Mouse (Mus musculus) fat pad, adult 2 months (tissue): ENCODE data around the gene Wdr60.
"Not testable (repeated sequence)": the region's sequence is repeated elsewhere in the genome, so short reads cannot be mapped to it uniquely, and the experiment has no call there.

ENCODE experiments used
- DNase-seq: peaks from one replicate; pipeline ENCODE4 v3.0.0-alpha.2; 2011; ENCODE audit warnings: low read depth, low spot score; ENCODE audit errors: extremely low read depth

The Wdr60 gene

DNA sequence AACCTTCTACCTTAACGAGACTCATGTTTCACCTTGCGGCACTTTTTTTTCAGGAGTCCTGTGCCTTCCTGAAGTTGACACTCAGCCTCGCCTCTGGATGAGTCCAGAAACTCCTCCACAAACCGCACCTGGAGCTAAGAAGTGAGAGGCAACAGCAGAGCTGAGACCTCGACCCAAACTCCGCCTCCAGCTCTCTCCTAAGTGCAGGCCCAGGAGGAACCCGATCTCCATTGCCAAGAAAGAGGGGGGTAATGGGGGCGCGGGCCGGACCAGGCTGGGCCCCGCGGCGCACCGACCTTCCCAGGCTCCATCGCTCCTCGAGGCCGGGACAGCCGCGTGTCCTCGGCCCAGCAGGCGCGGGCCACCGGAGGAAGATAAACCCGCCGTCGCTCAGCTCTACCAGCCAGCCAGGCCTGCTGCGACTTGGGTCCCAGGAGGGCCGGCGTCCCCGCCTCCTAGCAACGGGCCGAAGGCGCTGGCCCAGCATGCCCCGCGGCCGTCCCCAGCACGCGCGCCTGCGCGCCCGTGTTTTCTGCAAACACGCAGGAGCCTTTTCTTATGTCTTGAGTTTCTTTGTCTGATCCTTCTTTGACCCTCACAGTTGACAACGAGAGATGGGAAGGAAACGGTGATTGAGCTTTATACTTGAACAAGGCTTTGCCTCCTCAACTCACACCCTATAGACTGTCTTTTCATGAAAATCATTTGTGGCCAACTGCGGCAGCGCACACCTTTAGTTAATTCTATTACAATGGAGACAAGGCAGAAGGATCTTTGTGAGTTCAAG lies at the start of gene Wdr60:
TSS of gene Wdr60 (minus strand) at position 468 of the 787 bp plus-strand sequence.
- no peak for DNase-seq

DNA sequence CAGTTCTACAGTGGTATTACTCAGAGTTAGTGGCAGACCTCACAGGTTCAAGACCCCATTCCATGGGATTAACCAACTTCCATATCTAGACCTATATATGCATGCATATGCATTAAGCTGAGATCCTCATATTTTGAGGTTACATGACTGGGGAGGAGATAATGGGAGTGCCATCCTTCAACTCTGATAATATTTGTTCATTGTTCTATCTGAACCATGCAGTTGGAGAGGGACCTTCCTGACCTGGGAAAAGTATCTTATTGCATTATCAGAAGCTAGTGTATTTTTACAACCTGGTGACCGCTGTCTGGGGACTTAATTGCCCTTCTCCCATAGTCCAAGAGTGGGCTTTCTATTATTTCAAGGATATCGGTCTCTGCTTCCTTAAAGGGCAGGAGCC lies 45.8 kb upstream of the Wdr60 start:
- DNase-seq, result no peak

DNA sequence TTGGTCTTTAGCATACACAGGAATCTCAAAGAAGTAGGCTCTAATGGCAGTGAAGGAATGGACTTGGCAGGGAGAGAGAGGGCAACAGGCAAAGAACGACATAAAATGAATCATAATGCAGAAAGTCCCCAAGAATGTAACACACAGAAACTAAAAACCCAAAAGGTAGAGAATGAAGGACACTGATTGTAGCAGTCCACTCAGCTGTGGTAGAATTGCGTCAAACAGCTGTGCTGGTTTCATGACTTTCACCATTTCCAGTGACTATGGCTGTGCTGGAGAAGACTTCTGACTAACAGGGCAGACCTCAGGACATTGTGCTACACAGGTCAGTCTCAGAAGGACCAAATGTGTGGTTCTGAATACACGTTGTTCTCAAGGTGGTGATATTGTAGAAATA lies 45.0 kb upstream of the Wdr60 start:
- DNase-seq, result no peak

DNA sequence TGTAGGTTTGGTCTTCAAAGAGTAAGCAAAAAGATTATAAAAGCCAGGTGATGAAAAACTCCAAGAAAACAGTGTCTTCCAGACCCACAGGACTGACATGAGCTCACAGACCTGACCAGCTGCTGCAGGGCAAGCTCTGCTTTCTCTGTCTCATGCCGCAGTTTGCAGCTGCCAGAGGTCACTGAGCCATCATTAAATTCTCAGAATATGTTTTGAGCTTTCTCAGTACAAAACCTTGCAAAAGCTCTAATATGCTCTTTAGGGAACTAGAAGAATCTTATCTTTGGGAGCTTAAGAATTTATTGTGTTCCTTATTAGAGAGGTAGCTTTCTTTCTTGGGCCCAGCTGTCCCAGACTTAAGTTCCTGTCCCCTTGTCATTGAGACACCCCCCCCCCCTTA lies 43.2 kb upstream of the Wdr60 start:
- no peak for DNase-seq

DNA sequence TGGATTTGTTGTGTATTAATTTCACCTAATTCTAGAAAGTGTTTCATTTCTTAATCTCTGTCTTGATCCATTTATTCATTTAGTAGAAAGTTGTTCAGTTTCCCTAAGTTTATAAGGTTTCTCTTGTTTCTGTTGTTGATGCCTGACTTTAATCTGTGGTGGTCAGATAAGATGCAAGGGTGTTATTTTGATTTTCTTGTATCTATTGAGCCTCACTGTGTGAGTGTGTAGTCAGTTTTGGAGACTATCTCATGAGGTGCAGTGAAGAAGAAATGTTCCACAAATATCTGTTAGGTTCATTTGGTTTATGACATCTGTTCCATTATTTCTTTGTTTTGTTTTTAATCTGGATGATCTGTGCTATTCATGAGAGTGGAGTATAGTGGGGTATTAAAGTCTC lies 39.4 kb upstream of the Wdr60 start:
- no peak for DNase-seq

DNA sequence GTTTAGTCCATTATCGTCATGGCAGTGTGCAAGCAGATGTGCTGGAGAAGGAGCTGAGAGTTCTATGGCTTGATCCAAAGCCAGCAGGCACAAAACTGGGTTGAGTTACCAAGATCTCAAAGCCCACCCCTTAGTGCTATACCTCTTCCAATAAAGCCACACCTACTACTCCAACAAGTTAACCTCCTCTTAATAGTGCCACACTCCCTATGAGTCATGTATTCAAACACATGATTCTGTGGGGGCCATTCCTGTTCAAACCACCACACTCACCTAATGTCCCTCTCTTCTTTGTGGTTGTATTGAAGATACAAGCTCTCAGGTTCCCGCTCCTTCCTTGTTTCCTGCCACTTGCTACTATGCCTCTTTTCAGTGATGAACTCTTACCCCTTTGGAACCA lies 37.1 kb upstream of the Wdr60 start:
- no peak for DNase-seq

DNA sequence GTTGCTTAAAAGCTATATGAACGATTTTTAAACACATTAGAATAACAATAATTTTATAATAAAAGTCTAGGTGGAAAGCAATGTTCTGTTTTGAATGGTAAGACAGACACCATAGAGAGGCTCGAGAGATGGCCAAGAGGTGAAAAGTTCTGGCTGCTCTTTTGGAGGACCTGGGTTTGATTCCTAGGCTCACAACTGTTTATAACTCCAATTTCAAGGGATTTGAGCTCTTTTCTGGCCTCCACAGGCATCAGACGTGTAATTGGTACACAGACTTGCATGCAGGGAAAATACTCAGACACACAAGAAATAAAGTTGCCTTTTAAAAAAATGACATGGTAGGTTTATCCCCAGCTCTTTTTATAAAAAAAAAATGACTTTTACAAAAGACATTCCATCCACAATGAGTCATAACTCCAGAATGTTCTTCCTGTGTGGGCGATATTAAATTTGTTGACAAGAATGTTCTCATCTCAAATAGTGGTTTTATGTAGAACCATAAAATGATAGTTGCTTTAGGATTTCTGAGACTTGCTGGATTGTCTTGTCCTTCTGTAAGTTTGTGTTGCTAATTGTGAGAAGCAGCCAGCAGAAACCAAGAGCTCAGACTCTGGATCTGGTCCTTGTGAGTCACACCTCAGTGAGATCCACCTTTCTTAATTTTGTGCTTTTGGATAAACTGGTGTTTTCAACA lies 30.9 kb upstream of the Wdr60 start:
- DNase-seq, result no peak

DNA sequence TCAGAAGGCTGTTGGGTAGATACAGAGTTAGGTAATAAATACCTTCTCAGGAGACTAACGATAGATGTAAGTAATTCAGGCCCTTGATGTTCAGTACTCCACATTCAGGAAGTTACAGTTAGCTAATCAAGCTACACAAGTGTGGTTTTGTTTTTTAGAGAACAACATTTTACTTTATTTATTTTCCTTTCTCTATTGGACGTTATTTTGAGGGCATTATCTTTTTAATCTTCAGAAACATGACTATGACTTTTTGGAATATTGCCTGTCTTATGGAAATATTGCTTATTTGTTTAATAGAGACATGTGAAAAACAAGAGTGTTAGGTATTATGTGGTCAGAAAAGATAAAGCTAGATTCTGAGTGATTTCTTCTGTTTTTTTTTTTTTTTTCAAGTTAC lies 30.4 kb upstream of the Wdr60 start:
- DNase-seq, result no peak

DNA sequence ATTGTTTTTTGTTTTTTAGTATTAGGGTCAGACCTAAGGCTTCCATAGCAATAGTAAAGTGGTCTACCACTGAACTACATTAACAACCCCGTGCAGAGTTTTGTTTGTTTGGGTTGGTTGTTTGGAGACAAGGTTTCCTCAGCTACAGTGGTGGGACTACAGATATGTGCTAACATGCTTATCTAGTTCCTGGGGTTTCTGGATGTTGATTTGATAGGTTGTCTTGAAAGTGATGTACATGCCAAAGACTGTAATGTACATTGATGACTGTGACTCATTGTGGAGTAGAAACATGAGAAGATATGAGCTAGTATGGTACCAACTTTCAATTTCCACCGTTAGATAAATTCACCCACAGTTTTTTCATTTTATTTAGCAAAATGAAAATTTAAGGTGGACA lies 20.7 kb upstream of the Wdr60 start:
- DNase-seq, result no peak

DNA sequence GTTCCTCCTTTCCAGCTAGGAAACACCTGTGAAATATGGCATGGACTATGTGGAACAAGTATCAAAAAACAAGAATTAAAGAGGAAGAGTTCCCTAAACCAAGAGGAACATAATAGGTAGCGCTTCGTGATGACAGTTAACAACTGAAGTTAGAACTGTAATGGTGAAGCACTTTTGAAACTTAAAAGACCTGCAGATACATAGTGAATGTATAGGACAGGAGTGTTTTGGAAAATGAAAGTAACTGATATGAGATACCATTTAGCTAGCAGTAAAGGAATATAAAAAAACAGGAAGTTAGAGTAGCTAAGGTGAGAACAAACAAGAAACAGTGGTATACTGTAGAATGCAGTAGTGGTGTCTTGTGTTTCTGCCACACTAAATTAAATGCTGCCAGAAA lies 20.0 kb upstream of the Wdr60 start:
- no peak for DNase-seq

DNA sequence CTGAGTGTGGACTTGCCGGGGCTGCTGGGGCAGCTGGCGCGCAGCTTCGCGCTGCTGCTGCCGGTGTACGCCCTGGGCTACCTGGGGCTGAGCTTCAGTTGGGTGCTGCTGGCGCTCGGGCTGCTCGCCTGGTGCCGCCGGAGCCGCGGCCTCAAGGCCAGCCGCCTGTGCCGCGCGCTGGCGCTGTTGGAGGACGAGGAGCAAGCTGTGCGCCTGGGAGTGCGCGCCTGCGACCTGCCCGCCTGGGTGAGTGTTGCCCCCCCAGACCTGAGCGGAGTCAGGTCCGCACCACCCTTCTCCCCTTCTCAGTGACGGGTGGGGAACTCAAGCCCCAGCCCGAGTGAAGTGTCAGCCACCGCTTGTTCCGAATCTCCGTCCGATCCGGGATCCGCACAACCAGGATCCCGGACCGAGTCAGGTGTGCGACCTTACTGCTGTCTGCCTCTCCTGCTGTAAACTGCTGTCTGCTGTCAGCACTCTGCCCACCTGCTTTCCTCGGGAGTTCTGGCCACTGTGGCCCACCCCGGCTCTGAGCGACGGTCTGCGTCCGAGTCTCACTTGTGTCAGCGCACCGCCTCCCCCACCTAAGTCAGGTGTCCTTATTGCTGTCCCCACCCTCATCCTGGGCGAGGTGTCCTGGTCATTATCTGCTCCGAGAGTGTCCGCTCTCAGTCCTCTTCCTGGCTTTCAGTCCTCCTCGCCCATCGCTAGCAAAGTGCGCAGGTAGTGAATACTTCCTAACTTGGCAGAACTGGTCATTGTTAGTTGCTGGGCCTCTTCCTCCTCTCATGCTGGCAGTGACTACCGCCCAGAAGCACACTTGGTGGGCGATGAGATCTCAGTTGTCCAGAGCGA lies 18.8 kb upstream of the Wdr60 start:
- DNase-seq, result no peak

DNA sequence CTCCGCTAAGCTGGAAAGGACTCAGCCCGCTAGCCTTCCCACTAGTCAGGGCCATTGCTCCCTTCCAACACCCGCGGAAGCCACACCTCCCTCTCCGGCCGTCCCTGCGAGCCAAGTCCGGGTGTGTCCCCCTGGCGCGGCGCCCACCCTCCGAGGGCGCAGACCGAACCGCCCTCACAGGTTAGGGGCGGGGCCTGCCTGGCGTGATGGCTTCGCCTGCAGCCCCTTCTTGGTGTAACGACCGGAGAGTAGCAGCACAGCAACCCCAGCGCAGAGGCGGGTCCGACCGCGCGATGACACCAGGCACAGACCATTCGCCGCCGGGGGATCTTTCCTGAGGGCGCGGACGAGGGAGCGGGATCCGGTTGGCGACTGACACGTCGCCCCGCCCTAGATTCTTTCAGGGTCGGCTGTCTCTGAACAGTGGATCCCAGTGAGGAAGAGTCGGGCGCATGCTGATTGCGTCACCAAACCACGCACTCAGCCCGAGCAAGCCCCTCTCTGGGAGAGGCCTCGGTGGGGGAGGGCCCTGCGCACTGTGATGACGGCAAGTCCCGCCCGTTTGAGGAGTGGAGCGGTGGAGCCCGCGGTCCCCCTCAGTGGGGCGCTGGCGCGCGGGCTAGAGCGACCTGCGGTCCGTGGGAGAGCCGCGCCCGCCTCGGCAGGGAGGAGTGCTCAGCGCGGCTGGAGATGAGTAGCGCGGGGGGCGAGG lies 18.0 kb upstream of the Wdr60 start, which contains the start of gene Esyt2:
TSS of gene Esyt2 (plus strand) at position 544 of the 712 bp plus-strand sequence.
- peak; percentile 73 for DNase-seq

DNA sequence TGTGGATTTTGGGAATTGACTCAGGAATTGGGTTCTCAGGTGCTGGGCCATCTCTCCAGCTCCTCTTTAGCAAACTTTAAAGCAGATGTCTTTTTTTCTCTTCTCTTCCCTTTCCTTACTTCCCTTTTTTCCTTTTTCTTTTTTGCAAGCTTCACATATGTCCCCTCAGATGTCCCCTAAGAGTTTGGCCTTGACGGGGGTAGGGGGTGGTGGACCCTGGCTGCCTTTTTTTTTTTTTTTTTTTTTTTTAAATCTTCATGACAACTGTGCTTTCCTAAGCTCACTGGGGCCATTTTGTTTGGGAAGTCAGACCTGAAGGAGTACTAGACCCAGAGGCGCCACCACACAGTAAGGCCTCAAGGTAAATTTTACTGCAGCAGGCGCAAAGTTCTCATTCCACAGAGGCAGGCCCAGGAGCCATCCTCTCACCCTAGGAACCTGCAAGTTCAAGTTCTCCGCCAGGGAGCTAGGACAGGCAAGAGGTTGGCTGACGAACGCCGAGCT lies 17.4 kb upstream of the Wdr60 start:
- no peak for DNase-seq

DNA sequence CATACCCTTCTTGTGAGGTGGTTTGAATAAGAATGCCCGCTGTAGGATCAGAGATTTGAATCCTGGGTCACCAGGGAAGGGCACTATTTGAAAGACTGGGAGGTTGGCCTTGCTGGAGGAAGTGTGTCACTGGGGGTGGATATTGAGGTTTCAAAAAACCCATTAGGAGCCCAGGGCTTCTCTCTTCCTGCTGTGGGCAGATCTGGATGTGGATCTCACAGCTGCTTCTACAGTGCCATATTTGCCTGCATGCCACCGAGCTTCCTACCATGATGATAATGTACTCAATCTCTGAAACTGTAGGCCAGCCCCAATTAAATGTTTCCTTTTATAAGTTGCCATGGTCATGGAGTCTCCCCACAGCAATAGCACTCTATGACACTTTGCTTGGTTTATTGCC lies 16.4 kb upstream of the Wdr60 start:
- no peak for DNase-seq

DNA sequence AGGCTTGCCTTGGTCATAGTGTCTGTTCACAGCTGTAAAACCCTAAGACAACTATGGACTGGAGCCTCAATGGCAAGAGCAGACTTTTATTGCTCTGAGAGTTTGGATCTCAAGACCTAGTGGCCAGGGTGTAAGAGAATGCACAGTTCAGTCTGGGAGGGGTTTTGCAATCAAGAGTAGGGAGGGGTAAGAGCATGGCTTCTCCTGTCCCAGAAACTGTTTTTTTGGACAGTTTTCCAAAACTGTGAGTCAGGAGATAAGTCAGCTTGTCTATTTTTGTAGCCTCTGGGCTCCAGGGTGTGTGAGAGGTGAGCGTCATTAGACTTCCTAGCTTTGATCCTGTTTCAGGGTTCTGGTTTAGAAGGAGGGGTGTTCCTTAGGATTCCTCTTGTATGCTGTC lies 15.7 kb upstream of the Wdr60 start:
- no peak for DNase-seq

DNA sequence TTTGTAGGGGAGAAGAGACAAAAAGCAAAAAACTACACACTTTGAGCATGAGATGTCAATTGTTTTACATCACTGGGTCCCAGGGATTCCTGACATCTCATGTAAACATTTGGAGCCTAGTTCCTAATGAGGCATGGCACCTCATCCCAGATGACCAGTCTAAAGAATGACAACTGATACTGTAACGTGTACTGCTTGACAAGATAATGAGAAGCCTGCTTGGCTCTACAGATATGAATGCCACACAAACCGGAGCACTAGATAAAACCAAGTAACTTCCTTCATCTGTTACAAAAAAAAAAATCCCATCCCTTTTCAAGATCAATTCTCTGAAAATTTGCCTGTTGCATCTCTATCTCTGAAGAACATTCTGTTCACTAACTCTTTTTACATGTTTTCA lies 14.1 kb upstream of the Wdr60 start:
- no peak for DNase-seq

DNA sequence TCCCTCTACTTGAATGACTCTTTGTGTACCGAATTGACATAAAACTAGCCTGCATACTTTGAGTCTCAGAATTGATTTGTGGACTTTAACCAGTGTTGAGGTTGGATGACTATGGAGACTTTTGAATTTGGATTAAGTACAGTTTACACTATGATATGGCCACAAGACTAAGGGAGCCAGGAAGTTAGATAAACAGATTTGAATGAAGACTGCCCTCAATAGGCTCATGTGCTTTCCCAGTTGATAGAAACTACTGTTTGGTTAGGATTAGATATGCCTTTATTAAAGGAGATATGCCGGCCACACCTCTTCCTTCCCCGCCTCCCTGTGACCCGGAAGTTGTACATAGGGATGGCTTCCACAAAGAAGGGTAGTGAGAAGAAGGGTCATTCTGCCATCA lies 12.8 kb upstream of the Wdr60 start:
- DNase-seq, result no peak

DNA sequence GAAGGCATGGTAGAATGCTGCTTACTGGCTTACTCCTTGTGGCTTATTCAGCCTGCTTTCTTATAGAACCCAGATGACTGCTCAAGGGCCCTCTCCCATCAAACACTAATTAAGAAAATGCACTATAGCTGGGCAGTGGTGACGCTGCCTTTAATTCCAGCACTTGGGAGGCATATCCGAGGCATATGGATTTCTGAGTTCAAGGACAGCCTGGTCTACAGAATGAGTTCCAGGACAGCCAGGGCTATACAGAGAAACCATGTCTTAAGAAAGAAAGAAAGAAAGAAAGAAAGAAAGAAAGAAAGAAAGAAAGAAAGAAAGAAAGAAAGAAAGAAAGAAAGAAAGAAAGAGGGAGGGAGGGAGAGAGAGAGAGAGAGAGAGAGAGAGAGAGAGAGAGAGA lies 12.3 kb upstream of the Wdr60 start, which contains the start of gene Gm11027:
TSS of gene Gm11027 (plus strand) at position 301 of the 400 bp plus-strand sequence.
- DNase-seq, result not testable (repeated sequence)

DNA sequence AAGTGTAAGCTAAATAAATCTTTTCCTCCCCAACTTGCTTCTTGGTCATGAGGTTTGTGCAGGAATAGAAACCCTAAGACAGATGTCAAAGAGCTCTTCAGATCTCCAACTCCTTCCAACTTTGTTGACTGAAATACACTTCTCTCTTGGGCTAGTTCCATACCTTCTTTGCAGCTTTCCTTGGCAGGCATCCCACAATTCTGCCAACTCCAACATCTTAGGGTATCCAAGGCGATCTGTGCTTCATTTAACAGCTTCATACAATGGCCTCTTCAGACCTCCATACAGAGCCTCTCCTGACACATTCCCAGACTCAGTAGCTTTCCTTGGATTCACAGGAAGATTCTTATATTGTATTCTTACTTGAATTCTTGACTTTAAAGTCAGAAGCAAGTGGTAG lies 10.9 kb upstream of the Wdr60 start:
- no peak for DNase-seq

DNA sequence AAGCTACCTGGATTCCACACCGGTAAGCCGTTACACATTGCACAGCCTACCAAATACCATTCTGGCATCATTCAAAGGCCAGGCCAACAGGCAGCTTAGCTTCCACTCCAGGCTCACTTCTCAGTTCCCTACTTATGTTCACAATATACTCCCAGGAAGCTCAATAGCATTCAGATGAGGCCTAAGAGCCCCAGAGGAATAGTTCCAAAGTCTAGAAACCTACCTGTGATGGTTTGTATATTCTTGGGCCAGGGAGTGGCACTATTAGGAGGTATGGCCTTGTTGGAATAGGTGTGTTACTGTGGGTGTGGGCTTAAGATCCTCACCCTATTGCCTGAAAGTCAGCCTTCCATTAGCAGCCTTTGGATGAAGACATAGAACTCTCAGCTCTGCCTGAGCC lies 8.2 kb upstream of the Wdr60 start:
- no peak for DNase-seq

DNA sequence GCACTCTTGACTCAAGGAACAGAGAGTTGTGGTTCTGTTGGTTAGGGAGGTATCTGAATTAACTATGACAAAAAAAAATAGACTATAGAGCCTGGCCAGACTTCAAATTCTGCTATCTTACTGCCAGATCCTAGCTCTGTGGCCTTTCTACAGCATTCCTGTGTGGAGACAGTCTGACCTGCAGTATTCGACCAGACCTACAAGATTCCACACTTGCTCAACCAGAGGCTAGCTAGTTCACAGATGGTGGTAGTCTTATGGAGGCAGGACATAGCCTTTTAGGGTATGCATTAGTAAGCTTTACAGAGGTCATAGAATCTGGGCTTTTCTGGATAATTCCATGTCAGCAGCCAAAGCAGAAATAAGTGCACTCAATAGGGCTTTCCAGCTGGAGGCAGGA lies 7.7 kb upstream of the Wdr60 start:
- no peak for DNase-seq
